Mouse (Mus musculus) CH12.LX (cell line): ENCODE results near the gene Foxo1. TPM values are rescaled to one million over a fixed set of nuclear protein-coding genes. Genes with fewer than 3 reads are reported as not detected.

Source experiments
- DNase-seq: peaks from one replicate; pipeline ENCODE4 v3.0.0-alpha.2; 2013; ENCODE audit errors: extremely low read depth
- H3K27ac ChIP-seq: 2 replicates; pipeline ENCODE4 v1.5.1; 2012; ENCODE audit warnings: low read depth, mild to moderate bottlenecking, control low read depth, moderate library complexity; ENCODE audit not compliant: insufficient read depth
- H3K27me3 ChIP-seq: replicated peaks from 2 replicates; pipeline ENCODE3; 2012; ENCODE audit warnings: inconsistent platforms
- H3K36me3 ChIP-seq, 2 experiments: replicated peaks in 1 of 2; 2 replicates each; pipeline versions ENCODE3 to v1.6.1; 2012; ENCODE audit warnings: inconsistent platforms in 1 of 2, low read length in 1 of 2, mild to moderate bottlenecking in 1 of 2, mixed read lengths in 1 of 2, moderate library complexity in 1 of 2; ENCODE audit not compliant: control insufficient read depth in 1 of 2, insufficient read depth in 1 of 2
- H3K4me1 ChIP-seq, 2 experiments: 2 replicates each; pipeline ENCODE4 v1.6.1; 2012; ENCODE audit warnings: inconsistent platforms in 1 of 2, moderate library complexity in 1 of 2; ENCODE audit not compliant: insufficient read depth in 2 of 2, control insufficient read depth in 1 of 2
- H3K4me2 ChIP-seq: 2 replicates; pipeline ENCODE4 v1.6.1; 2012; ENCODE audit warnings: low read depth, mild to moderate bottlenecking, control low read depth; ENCODE audit not compliant: poor library complexity, insufficient read depth, severe bottlenecking
- H3K4me3 ChIP-seq, 3 experiments: fragments of 150-350 bp in 1 of 3; sonication (generic) in 1 of 3; replicated peaks in 1 of 3; 2 replicates each; pipeline versions ENCODE3 to v1.5.1; 2011 to 2012; ENCODE audit warnings: low read depth in 2 of 3, low read length in 2 of 3, mild to moderate bottlenecking in 2 of 3, moderate library complexity in 2 of 3, control low read depth in 1 of 3, improper control_type of control experiment in 1 of 3, inconsistent platforms in 1 of 3, mixed read lengths in 1 of 3; ENCODE audit not compliant: poor library complexity in 1 of 3
- H3K79me2 ChIP-seq: replicated peaks from 2 replicates; pipeline ENCODE4 v1.6.1; 2012; ENCODE audit warnings: mild to moderate bottlenecking, moderate library complexity; ENCODE audit not compliant: control insufficient read depth, poor library complexity, insufficient read depth, severe bottlenecking; ENCODE audit errors: extremely low read depth
- H3K9ac ChIP-seq: 2 replicates; pipeline ENCODE4 v1.6.1; 2012; ENCODE audit warnings: low read depth, mild to moderate bottlenecking, control low read depth, moderate library complexity; ENCODE audit not compliant: insufficient read depth
- H3K9me3 ChIP-seq: replicated peaks from 2 replicates; pipeline ENCODE3; 2012; ENCODE audit warnings: low read length, inconsistent platforms, mixed read lengths
- BHLHE40 ChIP-seq: IDR thresholded peaks from 2 replicates; pipeline ENCODE4 v1.6.1; 2011; ENCODE audit warnings: mild to moderate bottlenecking, low read depth, low read length, improper control_type of control experiment
- E2F4 ChIP-seq: IDR thresholded peaks from 2 replicates; pipeline ENCODE4 v1.6.1; 2011; ENCODE audit warnings: low read depth, low read length, improper control_type of control experiment; ENCODE audit not compliant: insufficient replicate concordance
- ELF1 ChIP-seq: IDR thresholded peaks from 2 replicates; pipeline ENCODE4 v1.6.1; 2014; ENCODE audit warnings: low read depth, mild to moderate bottlenecking, inconsistent platforms, low read length, improper control_type of control experiment
- EP300 ChIP-seq: IDR thresholded peaks from 2 replicates; pipeline ENCODE4 v1.6.1; 2011; ENCODE audit warnings: low read length, improper control_type of control experiment
- ETS1 ChIP-seq: conservative IDR thresholded peaks from 2 replicates; pipeline ENCODE4 v1.6.1; 2012; ENCODE audit warnings: low read depth, mild to moderate bottlenecking, inconsistent platforms, low read length, improper control_type of control experiment, moderate library complexity
- IRF4 ChIP-seq: IDR thresholded peaks from 2 replicates; pipeline ENCODE4 v1.6.1; 2014; ENCODE audit warnings: low read depth, mild to moderate bottlenecking, inconsistent platforms, low read length, improper control_type of control experiment
- MAX ChIP-seq: IDR thresholded peaks from 2 replicates; pipeline ENCODE4 v1.6.1; 2011; ENCODE audit warnings: low read length, improper control_type of control experiment
- MAZ ChIP-seq: IDR thresholded peaks from 2 replicates; pipeline ENCODE4 v1.6.1; 2012; ENCODE audit warnings: low read depth, mild to moderate bottlenecking, inconsistent platforms, low read length, improper control_type of control experiment, moderate library complexity
- MYC ChIP-seq: IDR thresholded peaks from 2 replicates; pipeline ENCODE4 v1.6.1; 2011; ENCODE audit warnings: low read depth, mild to moderate bottlenecking, improper control_type of control experiment, low read length
- NELFE ChIP-seq: IDR thresholded peaks from 2 replicates; pipeline ENCODE4 v1.6.1; 2011; ENCODE audit warnings: low read depth, low read length, improper control_type of control experiment
- NRF1 ChIP-seq: IDR thresholded peaks from 2 replicates; pipeline ENCODE4 v1.6.1; 2014; ENCODE audit warnings: low read depth, mild to moderate bottlenecking, inconsistent platforms, low read length, improper control_type of control experiment, moderate library complexity
- POLR2A ChIP-seq: IDR thresholded peaks from 2 replicates; pipeline ENCODE4 v1.6.1; 2011; ENCODE audit warnings: low read depth, mild to moderate bottlenecking, improper control_type of control experiment, low read length
- SMC3 ChIP-seq: IDR thresholded peaks from 2 replicates; pipeline ENCODE4 v1.6.1; 2011; ENCODE audit warnings: low read depth, low read length, improper control_type of control experiment
- TCF12 ChIP-seq: IDR thresholded peaks from 2 replicates; pipeline ENCODE4 v1.6.1; 2014; ENCODE audit warnings: low read depth, mild to moderate bottlenecking, inconsistent platforms, low read length, improper control_type of control experiment
- UBTF ChIP-seq: IDR thresholded peaks from 2 replicates; pipeline ENCODE4 v1.6.1; 2012; ENCODE audit warnings: low read depth, mild to moderate bottlenecking, inconsistent platforms, low read length, improper control_type of control experiment, moderate library complexity
- USF1 ChIP-seq: IDR thresholded peaks from 2 replicates; pipeline ENCODE4 v1.6.1; 2014; ENCODE audit warnings: low read depth, mild to moderate bottlenecking, inconsistent platforms, low read length, improper control_type of control experiment
- USF2 ChIP-seq: conservative IDR thresholded peaks from 2 replicates; pipeline ENCODE4 v1.6.1; 2011; ENCODE audit warnings: low read depth, low read length, improper control_type of control experiment
- dilution Hi-C: fragments of 300-500 bp; cut with MboI; formaldehyde crosslinking; loops from 2 replicates; pipeline ENCODE4 v1.14.3; 2020; ENCODE audit warnings: low sequenced_read_pairs; ENCODE audit not compliant: extremely low pct_unique_long_range_greater_than_20kb, extremely low pct_ligation_motif_present
- in situ Hi-C: fragments of 300-500 bp; cut with MboI; formaldehyde crosslinking; loops from 3 replicates; pipeline ENCODE4 v1.14.3; 2019; ENCODE audit warnings: low sequenced_read_pairs, low pct_ligation_motif_present, low pct_unique_long_range_greater_than_20kb, mixed read lengths
- polyA plus RNA-seq: library from polyadenylated mRNA; unstranded; fragments of >175 nt; gene quantifications from 2 replicates; pipeline ENCODE4 v1.2.1, GENCODE M21; 2012; ENCODE audit warnings: low read depth; ENCODE audit not compliant: insufficient read length
- total RNA-seq, 2 experiments: library from RNA; depleted of rRNA; stranded (reverse); fragments of 300-350 nt in 1 of 2; fragments of >200 nt in 1 of 2; gene quantifications; 2 replicates each; pipeline ENCODE4 v1.2.3; 2012 to 2014

Gene Foxo1
- total and polyA plus RNA-seq, 3 experiments = 0.79 to 6.9 (median 1.2) TPM

DNA sequence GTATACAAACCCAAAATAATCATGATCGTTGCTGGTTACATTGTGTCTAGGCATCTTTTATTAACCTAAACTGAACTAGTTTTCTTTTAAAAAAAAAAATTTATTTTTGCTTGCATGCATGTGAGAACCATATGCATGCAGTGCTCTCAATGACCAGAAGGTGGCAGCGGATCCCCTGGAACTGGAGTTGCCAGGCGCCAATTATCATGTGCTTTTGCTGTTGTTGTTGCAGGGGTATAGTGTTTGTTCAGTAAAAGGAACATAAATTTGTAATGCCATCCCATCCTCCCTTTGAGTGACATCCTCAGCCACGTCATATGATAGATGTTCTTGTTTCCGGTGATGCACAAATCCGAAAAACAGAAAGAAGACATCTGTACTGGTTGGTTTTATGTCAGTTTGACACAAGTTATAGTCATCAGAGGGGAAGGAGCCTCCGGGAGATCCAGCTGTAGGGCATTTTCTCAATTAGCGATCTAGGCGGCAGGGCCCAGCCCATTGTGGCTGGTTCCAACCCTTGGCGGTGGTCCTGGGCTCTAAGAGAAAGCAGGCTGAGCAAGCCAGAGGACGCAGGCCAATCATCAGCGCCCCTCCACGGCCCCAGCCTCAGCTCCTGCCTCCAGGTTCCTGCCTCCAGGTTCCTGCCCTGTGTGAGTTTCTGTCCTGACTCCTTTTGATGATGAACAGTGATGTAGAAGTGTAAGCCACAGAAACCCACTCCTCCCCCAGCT is 5.5 kb upstream of the Foxo1 start (continued):
- TF ChIP-seq ETS1 = no peak
- no peak for TF ChIP-seq NRF1
- peak; percentile 55; the same call in 1 of the 2 replicates for TF ChIP-seq IRF4
- TF ChIP-seq BHLHE40 = peak; percentile 50
- peak; percentile 43; the same call in 1 of the 2 replicates for TF ChIP-seq MAZ
- no peak for TF ChIP-seq USF2
- TF ChIP-seq USF1 = no peak
- peak; percentile 95 for TF ChIP-seq MYC
- TF ChIP-seq POLR2A = no peak
- TF ChIP-seq TCF12 = peak; percentile 51
- TF ChIP-seq E2F4 = 0 out of 2 replicates have a peak, but pooled peaks have one; percentile 76
- TF ChIP-seq UBTF = no peak
- peak; percentile 42; the same call in 1 of the 2 replicates for TF ChIP-seq NELFE

DNA sequence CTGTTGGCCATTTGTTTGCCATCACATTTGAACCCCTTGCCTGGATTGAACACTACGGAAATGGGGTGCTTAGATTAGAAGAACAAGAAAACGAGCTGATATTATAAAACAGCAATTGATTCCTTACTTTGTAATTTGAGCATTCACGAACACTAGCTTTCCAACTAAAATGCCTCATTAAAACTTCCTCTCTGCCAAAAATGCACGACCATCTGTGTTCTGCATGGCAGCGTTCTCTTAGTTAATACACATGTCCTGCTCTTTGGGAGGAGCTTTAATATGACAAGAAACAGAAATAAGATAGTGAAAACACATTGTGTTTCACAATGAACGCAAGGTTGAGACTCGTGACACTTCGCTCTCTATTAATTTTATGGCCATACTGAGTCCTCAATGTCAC is 3.8 kb upstream of the Foxo1 start:
- no peak overlapping the region for H3K27ac ChIP-seq
- H3K79me2 ChIP-seq = peaks cover 4% of the 10 kb centered on the region; the same call in 1 of the 2 replicates
- TF ChIP-seq SMC3 (no peak), MAX (no peak), ELF1 (no peak), UBTF (no peak), BHLHE40 (no peak), USF2 (no peak), EP300 (no peak)
- dilution Hi-C loops (no loop called here), in situ Hi-C loops (loop anchor here (10.0 to 25.0 kb wide), 3 partner anchors 180 to 1198 kb away; partner anchors contain the start of genes Nhlrc3 and Proser1)
- H3K4me1 ChIP-seq = peaks cover 0 to 18% of the 10 kb centered on the region in 2 experiments; a peak in 2 of 4 replicates
- no peak overlapping the region for H3K9ac ChIP-seq
- H3K4me2 ChIP-seq = no peak overlapping the region
- no peaks in the 10 kb centered on the region for H3K9me3 ChIP-seq
- no peak for DNase-seq
- H3K36me3 ChIP-seq = no peaks in the 10 kb centered on the region
- peaks cover 9% of the 10 kb centered on the region for H3K27me3 ChIP-seq
- no peak overlapping the region for H3K4me3 ChIP-seq
